Mouse (Mus musculus) liver, postnatal 0 days (tissue): Measurements from ENCODE around the gene Ercc6.

Experiments used
- CTCF ChIP-seq: sonication (generic); IDR thresholded peaks from 2 replicates; pipeline ENCODE4 v1.5.1; 2016; ENCODE audit warnings: antibody characterized with exemption, low read depth
- EP300 ChIP-seq: IDR thresholded peaks from 2 replicates; pipeline ENCODE4 v1.6.1; 2016; ENCODE audit warnings: antibody characterized with exemption, low read depth, mild to moderate bottlenecking

GRCm38 (mm10) chr14:32600110-32600509, 86.8 kb downstream of the Ercc6 start:
- TF ChIP-seq CTCF = no peak
- TF ChIP-seq EP300 = no peak
